Mouse (Mus musculus) midbrain, embryonic 14.5 days (tissue): ENCODE data around the gene Slc25a35. TPM values are rescaled to one million over a fixed set of nuclear protein-coding genes. Genes with fewer than 3 reads are reported as not detected.

Experiments used
- ATAC-seq: fragments of 200-750 bp; cut with Nextera tagmentation; 2 replicates; pipeline ENCODE4 v1.8.0; 2017; ENCODE audit warnings: moderate number of reproducible peaks, moderate library complexity; ENCODE audit not compliant: low FRiP score, low TSS enrichment
- DNase-seq: peaks from one replicate; pipeline ENCODE4 v3.0.0-alpha.2; 2015
- H3K27ac ChIP-seq: fragments of 300-500 bp; sonication (generic); replicated peaks from 2 replicates; pipeline ENCODE4 v1.5.1; 2014; ENCODE audit warnings: mild to moderate bottlenecking, low read depth, low read length, moderate library complexity
- H3K27me3 ChIP-seq: fragments of 300-500 bp; sonication (generic); 2 replicates; pipeline ENCODE4 v1.6.1; 2014; ENCODE audit warnings: low read length, control low read depth, mixed read lengths; ENCODE audit not compliant: control insufficient read depth, insufficient read depth
- H3K36me3 ChIP-seq: fragments of 300-500 bp; sonication (generic); 2 replicates; pipeline ENCODE4 v1.6.1; 2014; ENCODE audit warnings: low read length, control low read depth; ENCODE audit not compliant: control insufficient read depth, insufficient read depth
- H3K4me1 ChIP-seq: fragments of 300-500 bp; sonication (generic); 2 replicates; pipeline ENCODE4 v1.6.1; 2014; ENCODE audit warnings: mild to moderate bottlenecking, antibody characterized with exemption, low read length, control low read depth; ENCODE audit not compliant: control insufficient read depth, insufficient read depth
- H3K4me2 ChIP-seq: fragments of 300-500 bp; sonication (generic); 2 replicates; pipeline ENCODE4 v1.6.1; 2014; ENCODE audit warnings: mild to moderate bottlenecking, low read length, moderate library complexity
- H3K4me3 ChIP-seq: fragments of 300-500 bp; sonication (generic); replicated peaks from 2 replicates; pipeline ENCODE4 v1.5.1; 2014; ENCODE audit warnings: low read depth, low read length
- H3K9ac ChIP-seq: fragments of 300-500 bp; sonication (generic); replicated peaks from 2 replicates; pipeline ENCODE4 v1.6.1; 2014; ENCODE audit warnings: mild to moderate bottlenecking, low read length, moderate library complexity
- H3K9me3 ChIP-seq: fragments of 300-500 bp; sonication (generic); 2 replicates; pipeline ENCODE4 v1.6.1; 2016; ENCODE audit warnings: low read length, control low read depth, mixed read lengths; ENCODE audit not compliant: control insufficient read depth
- WGBS: fragments of 180-500 bp; shearing (Covaris S2); extraction: QIAGEN DNeasy Blood & Tissue Kit; methylation state at CpG from one replicate; pipeline ENCODE4 v1.1.7; 2014; 5-methylcytosine and 5-hydroxymethylcytosine counted together
- microRNA-seq: library from miRNA; unstranded; fragments of <30 nt; microRNA quantifications from one replicate; pipeline ENCODE4, GENCODE M21; 2016
- polyA plus RNA-seq: library from polyadenylated mRNA; unstranded; fragments of >200 nt; fragmentation: Nextera tagmentation; extraction: Ambion mirVana; gene quantifications from 2 replicates; pipeline ENCODE4 v1.2.1, GENCODE M21; 2014

The Slc25a35 gene
- polyA plus RNA-seq, 1 experiment from 2014 or later = 1.9 TPM

DNA sequence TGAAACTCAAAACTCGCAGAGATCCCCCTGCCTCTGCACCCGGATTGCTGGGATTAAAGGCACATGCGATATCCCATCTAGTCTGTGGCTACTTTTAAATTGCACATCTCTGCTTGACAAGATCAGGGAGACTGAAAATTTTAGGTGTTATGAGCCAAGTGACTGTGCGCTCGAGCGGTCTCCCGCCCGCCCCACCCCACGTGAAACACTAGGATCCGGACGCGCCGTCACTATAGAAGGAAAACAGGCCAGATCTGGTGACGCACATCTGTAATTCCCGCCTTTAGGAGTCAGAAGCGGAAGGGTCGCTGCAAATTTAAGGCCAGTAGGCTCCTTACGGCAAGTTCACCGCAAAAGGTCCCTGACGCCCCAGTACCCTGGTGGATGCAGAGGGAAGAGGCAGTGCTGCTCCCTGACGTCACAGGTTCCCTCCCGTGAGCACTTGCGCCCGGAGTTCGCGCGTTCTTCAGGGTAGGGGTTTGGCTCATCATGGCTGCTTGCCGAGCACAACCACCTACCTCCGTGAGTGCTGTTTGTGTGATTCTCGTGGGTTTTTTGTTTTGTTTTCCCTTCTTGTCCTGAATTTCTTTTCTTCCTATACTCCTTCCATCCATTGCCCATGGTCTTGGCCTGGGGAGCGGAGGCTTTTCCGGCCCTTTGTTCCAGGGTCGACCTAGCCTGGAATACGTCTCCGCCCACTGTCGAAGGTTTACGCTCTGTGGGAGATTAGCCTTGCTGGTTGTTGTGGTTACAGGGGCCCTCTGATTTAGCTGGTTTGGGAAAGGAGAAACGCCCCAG lies 47.9 kb downstream of the Slc25a35 start, which contains the start of gene Ctc1:
Gene Ctc1 (plus strand): TSS at position 268 of the 798 bp plus-strand sequence.
- no peaks in the 10 kb centered on the region for H3K9me3 ChIP-seq

DNA sequence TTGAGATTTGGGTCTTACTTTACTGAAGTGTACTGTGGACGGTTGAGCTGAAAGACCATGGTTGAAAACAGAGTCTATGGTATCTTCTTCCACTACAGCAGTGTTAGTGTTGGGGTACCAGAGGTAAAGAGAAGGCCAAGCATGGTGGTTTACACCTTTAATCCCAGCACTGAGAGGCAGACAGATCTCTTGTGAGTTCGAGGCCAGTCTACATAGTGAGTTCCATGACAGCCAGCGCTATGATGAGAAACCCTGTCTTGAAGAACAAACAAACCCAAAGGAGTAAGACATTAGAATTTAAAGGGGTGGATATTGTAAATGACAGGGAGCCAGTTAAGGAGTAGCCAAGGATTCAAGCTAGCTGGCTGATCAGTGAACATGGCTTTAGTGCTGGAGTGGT lies 48.8 kb downstream of the Slc25a35 start:
- Histone ChIP-seq H3K9ac (peak overlapping the region; percentile 62; the same call in 1 of the 2 replicates), H3K27ac (peak overlapping the region; percentile 85; the same call in 1 of the 2 replicates), H3K4me2 (peak overlapping the region; percentile 77), H3K36me3 (peaks cover 8% of the 10 kb centered on the region), H3K4me3 (peak overlapping the region; percentile 54), H3K27me3 (no peaks in the 10 kb centered on the region), H3K4me1 (peaks cover 11% of the 10 kb centered on the region), H3K9me3 (no peaks in the 10 kb centered on the region)
- 65% methylated on average over 3 of the region's 3 CpGs for WGBS
- peak; percentile 5 for DNase-seq
- ATAC-seq = no peak

More for the DNA sequence above, 47.9 kb downstream of the Slc25a35 start, which contains the start of gene Ctc1:
- H3K4me1 ChIP-seq = peaks cover 19% of the 10 kb centered on the region
- no peaks in the 10 kb centered on the region for H3K27me3 ChIP-seq
- 0 out of 2 replicates have a peak, but pooled peaks cover under 1% of the 10 kb centered on the region for H3K36me3 ChIP-seq
- H3K4me3 ChIP-seq = peak within 1 kb of the TSS; percentile 54
- peak within 1 kb of the TSS; percentile 62 for H3K9ac ChIP-seq
- DNase-seq = peak; percentile 96
- H3K27ac ChIP-seq = peak within 1 kb of the TSS; percentile 85
- WGBS = 4% methylated on average over 38 of the region's 38 CpGs
- peak within 1 kb of the TSS; percentile 77 for H3K4me2 ChIP-seq
- ATAC-seq = peak; percentile 95

GRCm38 (mm10) chr11:69020691-69021090 lies 52.8 kb downstream of the Slc25a35 start:
- H3K4me1 ChIP-seq = peaks cover 8% of the 10 kb centered on the region
- ATAC-seq = no peak

More at GRCm38 (mm10) chr11:69020691-69021090, 52.8 kb downstream of the Slc25a35 start:
- no peak overlapping the region for H3K27ac ChIP-seq
- H3K4me3 ChIP-seq = no peak overlapping the region
- no peak overlapping the region for H3K9ac ChIP-seq
- H3K36me3 ChIP-seq = peaks cover 47% of the 10 kb centered on the region
- H3K9me3 ChIP-seq = no peaks in the 10 kb centered on the region
- H3K4me2 ChIP-seq = no peak overlapping the region
- no peak for DNase-seq
- no peaks in the 10 kb centered on the region for H3K27me3 ChIP-seq

Small RNAs within 50 kb of the gene (microRNA-seq; reads per million reads assigned to microRNA genes)
- gene Mir3062 = 9.7 reads per million, percentile 34 among the genes with 10 or more reads in this experiment

Other genes with a start within 250 kb of the Slc25a35 start
- gene Ndel1, start 96.3 kb upstream of the Slc25a35 start, polyA plus RNA-seq = 67.4 and 86.3 TPM in 2 replicates
- gene Rnf222, start 79.6 kb upstream of the Slc25a35 start, polyA plus RNA-seq = not detected in 2 replicates
- 670 and 732 TPM in 2 replicates for gene Rpl26, start 66.5 kb upstream of the Slc25a35 start, polyA plus RNA-seq
- gene Odf4, start 41.0 kb upstream of the Slc25a35 start, polyA plus RNA-seq = 0.53 and 1.1 TPM in 2 replicates
- gene Arhgef15, start 10.7 kb upstream of the Slc25a35 start, polyA plus RNA-seq = 19.3 and 19.5 TPM in 2 replicates
- 22.1 and 22.4 TPM in 2 replicates for gene Rangrf, start 7.1 kb downstream of the Slc25a35 start, polyA plus RNA-seq
- gene Pfas, start 40.3 kb downstream of the Slc25a35 start, polyA plus RNA-seq = 12.6 and 16.5 TPM in 2 replicates
- 55.8 and 56.1 TPM in 2 replicates for gene Ctc1, start 47.8 kb downstream of the Slc25a35 start, polyA plus RNA-seq
- 14.6 and 29.6 TPM in 2 replicates for gene Aurkb, start 77.5 kb downstream of the Slc25a35 start, polyA plus RNA-seq
- gene Borcs6, start 91.6 kb downstream of the Slc25a35 start, polyA plus RNA-seq = 17.3 and 20.1 TPM in 2 replicates
- gene Tmem107, start 102.7 kb downstream of the Slc25a35 start, polyA plus RNA-seq = 28.0 and 36.5 TPM in 2 replicates
- 258 and 260 TPM in 2 replicates for gene Vamp2, start 120.4 kb downstream of the Slc25a35 start, polyA plus RNA-seq
- gene Per1, start 127.1 kb downstream of the Slc25a35 start, polyA plus RNA-seq = 9.3 and 13.1 TPM in 2 replicates
- gene Hes7, start 152.3 kb downstream of the Slc25a35 start, polyA plus RNA-seq = 0.26 and 0.78 TPM in 2 replicates
- gene 9130213A22Rik, start 154.5 kb downstream of the Slc25a35 start, polyA plus RNA-seq = 0.22 and 0.23 TPM in 2 replicates
- 2.8 and 3.2 TPM in 2 replicates for gene Aloxe3, start 157.8 kb downstream of the Slc25a35 start, polyA plus RNA-seq
- 0.08 and 0.22 TPM in 2 replicates for gene Alox12b, start 188.9 kb downstream of the Slc25a35 start, polyA plus RNA-seq
- 0.17 and 0.26 TPM in 2 replicates for gene Alox8, start 229.7 kb downstream of the Slc25a35 start, polyA plus RNA-seq